Mouse (Mus musculus) small intestine, adult 2 months (tissue): ENCODE data around the gene Prss29.

Experiments used
- CTCF ChIP-seq: fragments of 200-500 bp; IDR thresholded peaks from 2 replicates; pipeline ENCODE4 v1.5.1; 2012; ENCODE audit warnings: low read depth, mild to moderate bottlenecking, control low read depth, inconsistent platforms, low read length, moderate library complexity, mixed read lengths; ENCODE audit not compliant: insufficient replicate concordance, insufficient read length; ENCODE audit errors: extremely low read depth
- POLR2A ChIP-seq: fragments of 200-500 bp; IDR thresholded peaks from 2 replicates; pipeline ENCODE4 v1.6.1; 2012; ENCODE audit warnings: low read depth, mild to moderate bottlenecking, control low read depth, inconsistent platforms, low read length, moderate library complexity

DNA sequence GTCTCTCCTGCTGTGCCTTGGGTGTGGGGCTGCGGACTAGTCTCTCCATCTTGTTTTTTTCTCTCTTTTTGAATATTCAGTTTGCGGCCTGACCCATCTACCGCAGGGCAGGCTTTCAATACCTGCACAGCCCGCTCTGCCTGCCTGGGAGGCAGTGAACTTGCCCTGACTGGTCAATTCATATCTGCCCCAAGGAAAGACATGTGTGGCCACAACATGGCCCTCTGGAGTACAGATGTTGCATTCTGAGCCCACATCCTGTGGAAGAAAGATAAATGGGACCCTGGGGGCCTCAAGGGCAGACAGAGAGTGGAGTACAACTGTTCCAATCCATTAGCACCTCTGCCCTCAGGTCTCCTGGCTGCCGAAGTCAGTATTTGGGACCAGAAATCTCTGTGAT, 20.4 kb upstream of the Prss29 start, which contains the start of gene Prss34:
- TF ChIP-seq CTCF (no peak), POLR2A (no peak)
